Mouse (Mus musculus) ovary, postnatal 14 days (tissue): ENCODE results near the gene 9130230L23Rik.

ENCODE experiments used
- DNase-seq: peaks from one replicate; pipeline ENCODE4 v3.0.0; 2022; ENCODE audit warnings: low spot score

9130230L23Rik gene

DNA sequence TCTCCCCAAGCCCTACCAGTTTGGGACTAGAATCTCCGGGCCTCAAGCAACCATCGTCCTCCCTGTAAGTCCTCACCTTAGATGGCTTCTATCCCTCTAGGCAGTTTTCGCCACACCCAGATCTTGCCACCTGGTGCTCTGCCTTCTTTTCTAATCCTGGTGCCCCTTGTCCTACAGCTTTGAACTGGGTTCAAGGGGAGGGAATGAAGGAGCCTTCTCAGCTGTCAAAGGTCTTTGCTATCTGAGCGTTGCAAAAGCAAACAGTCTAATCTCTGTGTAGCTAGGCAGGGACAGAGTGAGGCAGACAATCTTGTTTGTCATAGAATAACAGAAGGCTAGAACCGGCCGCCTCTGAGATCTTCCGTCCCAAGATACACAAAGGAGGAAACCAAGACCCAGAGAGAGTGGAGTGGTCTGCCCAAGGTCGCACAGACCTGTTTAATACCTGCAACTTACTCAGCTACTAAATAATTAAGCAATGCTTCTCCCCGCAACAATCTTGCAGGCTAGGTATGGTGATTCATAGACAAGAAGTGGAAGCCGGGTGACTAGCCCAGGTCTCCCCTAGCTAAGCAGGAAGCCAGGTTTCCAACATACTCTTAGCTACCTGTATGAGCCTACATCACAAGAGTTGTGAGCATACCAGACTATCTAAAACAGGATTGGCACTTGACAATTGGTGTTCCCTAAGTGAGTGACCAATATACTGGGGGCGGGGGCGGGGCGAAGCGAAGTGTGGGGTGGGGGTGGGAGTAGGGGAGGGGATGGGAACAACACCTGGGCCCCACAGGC lies at the start of gene 9130230L23Rik:
Gene 9130230L23Rik, minus strand, starts transcription at position 152 of the 792 bp plus-strand sequence.
- DNase-seq: no peak

- DNase-seq: no peak
Observed at GRCm38 (mm10) chr5:66052777-66053548, 48.9 kb upstream of the 9130230L23Rik start.

DNA sequence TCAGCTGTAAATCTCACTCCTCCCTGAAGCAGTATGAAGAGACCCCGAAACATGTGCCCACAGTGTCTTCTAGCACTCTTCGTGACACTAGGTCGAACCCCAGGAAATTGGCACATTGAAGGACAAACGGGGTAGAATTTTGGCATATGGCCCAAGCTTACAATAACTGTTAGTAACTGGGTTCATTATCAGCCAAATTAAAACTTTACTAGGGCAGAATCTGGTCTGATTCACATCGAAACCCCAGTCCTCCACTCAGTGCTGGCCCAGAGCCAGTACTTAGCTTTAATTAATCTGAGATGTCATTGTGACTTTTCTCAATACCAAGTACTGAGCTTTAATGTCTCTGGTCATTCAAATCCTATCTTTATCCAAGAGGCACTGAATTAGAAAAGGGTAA lies 46.8 kb upstream of the 9130230L23Rik start:
- no peak for DNase-seq

DNA sequence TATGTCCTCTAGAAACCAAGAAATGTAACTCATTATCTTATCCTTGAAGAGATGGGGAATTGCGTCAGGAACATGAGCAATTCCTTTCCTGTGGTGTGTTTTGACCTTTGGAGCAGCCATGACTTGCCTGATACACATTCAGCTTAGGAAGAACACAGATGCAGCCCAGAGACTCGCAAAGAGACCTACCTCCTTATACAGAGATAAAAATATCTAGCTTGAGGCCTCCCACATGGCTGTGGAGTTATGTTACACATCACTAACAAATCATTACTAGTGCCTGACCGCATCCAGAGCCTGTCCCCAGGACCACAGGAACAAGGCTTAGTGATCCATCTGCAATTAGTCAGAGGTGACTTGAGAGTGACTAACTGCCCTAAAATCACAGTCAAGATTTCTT lies 42.3 kb upstream of the 9130230L23Rik start:
- no peak for DNase-seq

GRCm38 (mm10) chr5:66043897-66044296 lies 39.8 kb upstream of the 9130230L23Rik start:
- DNase-seq: no peak

DNA sequence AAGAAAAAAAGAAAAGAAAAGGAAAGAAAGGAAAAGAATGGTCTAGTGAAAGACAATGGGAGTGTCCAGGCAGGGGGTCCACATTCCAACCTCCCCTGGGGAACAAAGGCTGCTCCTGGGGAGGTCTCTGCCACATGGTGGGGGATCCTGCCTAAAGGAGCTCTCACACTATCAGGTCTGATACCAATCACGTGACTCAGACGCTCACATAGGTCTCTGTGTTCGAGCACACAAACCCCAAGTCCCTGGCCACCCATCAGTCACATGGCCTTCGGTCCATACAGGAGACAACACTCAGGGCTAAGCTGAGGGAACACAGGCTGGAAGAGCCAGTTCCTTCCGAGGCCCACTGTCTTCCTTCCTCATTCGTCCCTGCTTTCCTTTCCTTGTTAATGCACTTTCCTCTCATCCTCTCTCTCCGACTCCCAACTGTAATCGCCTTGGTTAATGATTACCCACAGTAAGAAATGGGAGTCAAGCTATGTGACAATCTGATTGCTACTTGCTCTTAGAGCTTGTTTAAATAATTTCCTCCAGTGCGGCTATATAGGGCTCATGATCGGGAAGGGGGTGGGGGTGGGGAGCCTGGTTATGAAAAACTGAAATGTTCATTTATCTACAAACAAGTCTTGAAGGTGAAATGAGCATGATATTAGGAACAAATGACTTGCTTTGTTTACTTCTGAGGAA lies 38.7 kb upstream of the 9130230L23Rik start:
- DNase-seq: no peak

GRCm38 (mm10) chr5:66040744-66041279 lies 36.7 kb upstream of the 9130230L23Rik start:
- DNase-seq: no peak

- DNase-seq: no peak
Observed at GRCm38 (mm10) chr5:66039813-66040212, 35.7 kb upstream of the 9130230L23Rik start.

GRCm38 (mm10) chr5:66037066-66037465 lies 33.0 kb upstream of the 9130230L23Rik start:
- no peak for DNase-seq

GRCm38 (mm10) chr5:66036440-66037054 lies 32.5 kb upstream of the 9130230L23Rik start:
- no peak for DNase-seq

- DNase-seq: no peak
Observed at GRCm38 (mm10) chr5:66034375-66035195, 30.5 kb upstream of the 9130230L23Rik start.

DNA sequence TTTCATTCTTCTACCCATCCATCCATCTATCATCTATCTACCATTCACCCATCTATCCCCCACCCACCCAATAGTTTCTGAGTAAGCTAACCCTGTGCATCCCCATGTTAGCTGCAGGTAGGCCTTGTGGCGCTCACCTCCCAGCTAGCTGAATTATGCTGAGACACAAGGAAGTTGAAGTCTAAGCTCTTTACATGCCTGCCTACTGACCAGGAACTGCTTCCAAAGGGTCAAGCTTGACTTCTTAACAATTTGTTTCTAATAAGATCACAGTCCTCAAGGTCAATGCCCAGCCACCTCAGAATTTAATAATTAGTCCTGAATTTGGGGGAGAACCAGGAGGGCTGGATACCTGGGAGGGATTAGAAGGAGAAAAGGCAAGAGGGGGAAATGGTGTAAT lies 28.7 kb upstream of the 9130230L23Rik start:
- no peak for DNase-seq

DNA sequence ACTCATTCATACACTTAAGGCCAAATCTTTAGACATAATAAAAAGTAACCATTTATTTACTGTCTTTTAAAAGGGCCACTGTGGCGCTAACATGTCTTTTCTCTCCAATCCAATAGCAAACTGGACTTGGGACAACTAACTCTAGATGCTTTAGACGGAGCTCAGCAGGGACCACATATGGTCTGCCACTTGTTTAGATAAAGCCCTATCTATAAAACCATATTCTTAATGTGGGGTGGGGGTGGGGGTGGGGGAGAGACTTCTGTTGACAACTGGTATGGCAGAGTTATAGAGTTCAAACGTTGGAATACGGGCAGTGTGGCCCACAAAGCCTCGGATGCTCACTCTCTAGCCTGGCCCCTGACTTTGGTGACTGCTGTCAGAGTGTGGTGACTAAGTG lies 27.6 kb upstream of the 9130230L23Rik start:
- DNase-seq: no peak

- no peak for DNase-seq
Observed at GRCm38 (mm10) chr5:66028232-66028631, 24.1 kb upstream of the 9130230L23Rik start.

- DNase-seq: no peak
Observed at GRCm38 (mm10) chr5:66027206-66027605, 23.1 kb upstream of the 9130230L23Rik start.

DNA sequence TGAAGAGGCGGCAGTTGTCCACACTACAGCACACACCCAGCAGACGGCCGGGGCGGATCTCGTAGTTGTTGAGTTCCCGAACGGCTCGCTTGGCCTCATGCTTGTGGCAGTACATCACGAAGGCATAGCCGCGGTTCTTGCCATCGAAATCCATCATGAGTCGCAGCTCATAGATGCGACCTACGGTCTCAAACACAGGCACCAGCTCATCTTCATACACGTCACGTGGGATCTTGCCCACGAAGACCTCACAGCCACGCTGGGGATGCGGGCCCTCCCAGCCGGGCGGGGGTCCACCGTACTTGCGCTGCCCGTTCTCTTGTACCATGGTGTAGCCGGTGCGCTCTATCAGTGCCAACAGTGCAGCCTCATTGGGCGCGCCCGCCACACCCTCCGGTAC lies 22.7 kb upstream of the 9130230L23Rik start:
- DNase-seq: no peak

GRCm38 (mm10) chr5:66015449-66015961 lies 11.4 kb upstream of the 9130230L23Rik start:
- no peak for DNase-seq

GRCm38 (mm10) chr5:66014437-66014836 lies 10.4 kb upstream of the 9130230L23Rik start:
- no peak for DNase-seq

DNA sequence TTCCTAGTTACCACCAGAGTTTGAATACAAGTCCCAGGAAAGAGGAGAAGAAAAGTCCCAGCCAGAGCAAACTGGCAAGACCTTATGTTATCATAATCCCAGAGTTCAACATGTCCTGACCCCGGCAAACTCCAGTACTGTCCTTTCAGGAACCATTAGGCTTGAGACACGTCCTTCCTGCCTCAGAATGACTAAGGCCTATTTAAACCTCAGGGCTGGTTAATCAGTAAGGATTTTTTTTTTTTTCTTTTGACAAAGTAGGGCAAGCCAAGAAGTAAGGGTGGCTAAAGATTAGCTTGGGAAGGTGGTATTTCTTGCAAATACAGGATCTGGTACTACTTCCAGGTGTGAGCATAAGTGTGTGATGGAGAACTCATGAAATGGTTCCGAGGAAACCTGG lies 9.9 kb upstream of the 9130230L23Rik start:
- DNase-seq: no peak

- DNase-seq: no peak
Observed at GRCm38 (mm10) chr5:66008245-66008967, 4.3 kb upstream of the 9130230L23Rik start.
